Mouse (Mus musculus) heart, embryonic 15.5 days (tissue): ENCODE results near the gene P2ry12. TPM values are rescaled to one million over a fixed set of nuclear protein-coding genes. Genes with fewer than 3 reads are reported as not detected.

ENCODE experiments used
- ATAC-seq: fragments of 200-750 bp; cut with Nextera tagmentation; replicated peaks from 2 replicates; pipeline ENCODE4 v1.8.0; 2017; ENCODE audit warnings: low read depth, moderate TSS enrichment; ENCODE audit not compliant: insufficient number of reproducible peaks, insufficient read depth, low FRiP score
- H3K27ac ChIP-seq: fragments of 300-500 bp; sonication (generic); 2 replicates; pipeline ENCODE4 v1.5.1; 2015; ENCODE audit warnings: mild to moderate bottlenecking, inconsistent platforms
- H3K27me3 ChIP-seq: fragments of 300-500 bp; sonication (generic); 2 replicates; pipeline ENCODE4 v1.6.1; 2015; ENCODE audit warnings: inconsistent platforms
- H3K36me3 ChIP-seq: fragments of 300-500 bp; sonication (generic); 2 replicates; pipeline ENCODE4 v1.6.1; 2015; ENCODE audit warnings: mild to moderate bottlenecking, inconsistent platforms
- H3K4me1 ChIP-seq: fragments of 300-500 bp; sonication (generic); replicated peaks from 2 replicates; pipeline ENCODE4 v1.6.1; 2015; ENCODE audit warnings: inconsistent platforms
- H3K4me2 ChIP-seq: fragments of 300-500 bp; sonication (generic); 2 replicates; pipeline ENCODE4 v1.6.1; 2015; ENCODE audit warnings: inconsistent platforms, mild to moderate bottlenecking, moderate library complexity
- H3K4me3 ChIP-seq: fragments of 300-500 bp; sonication (generic); 2 replicates; pipeline ENCODE4 v1.5.1; 2015; ENCODE audit warnings: mild to moderate bottlenecking, inconsistent platforms
- H3K9ac ChIP-seq: fragments of 300-500 bp; sonication (generic); 2 replicates; pipeline ENCODE4 v1.6.1; 2015; ENCODE audit warnings: mild to moderate bottlenecking, inconsistent platforms
- H3K9me3 ChIP-seq: fragments of 300-500 bp; sonication (generic); replicated peaks from 2 replicates; pipeline ENCODE4 v1.6.1; 2016; ENCODE audit warnings: inconsistent platforms
- WGBS: fragments of 180-500 bp; shearing (Covaris S2); methylation state at CpG from one replicate; pipeline ENCODE4 v1.1.7; 2015; ENCODE audit warnings: mixed read lengths; 5-methylcytosine and 5-hydroxymethylcytosine counted together
- polyA plus RNA-seq: library from polyadenylated mRNA; unstranded; fragments of >200 nt; fragmentation: Nextera tagmentation; extraction: Ambion mirVana; gene quantifications from 2 replicates; pipeline ENCODE4 v1.2.1, GENCODE M21; 2015

Gene P2ry12
- polyA plus RNA-seq, 1 experiment from 2014 or later = 1.2 TPM

DNA sequence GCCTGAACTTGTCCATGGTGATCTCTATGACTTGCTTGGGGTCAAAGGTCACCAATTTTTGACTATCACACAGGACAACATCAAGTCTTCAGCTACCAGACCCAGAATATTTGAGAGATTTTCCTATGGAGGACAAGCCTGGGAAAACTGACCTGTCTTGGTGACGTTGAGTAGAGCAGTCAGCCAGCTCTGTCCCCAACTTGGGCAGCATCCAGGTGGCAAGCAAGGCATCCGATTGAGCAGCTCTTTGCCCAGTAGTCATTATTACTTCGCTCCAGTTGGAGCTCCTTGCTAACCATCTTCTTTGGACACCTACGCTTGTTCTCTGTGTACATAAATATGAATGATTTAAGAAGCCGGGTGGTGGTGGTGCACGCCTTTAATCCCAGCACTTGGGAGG lies 8.1 kb upstream of the P2ry12 start:
- no peak for ATAC-seq
- no peak overlapping the region for H3K4me3 ChIP-seq
- no peak overlapping the region for H3K4me2 ChIP-seq
- no peaks in the 10 kb centered on the region for H3K4me1 ChIP-seq
- H3K9ac ChIP-seq = no peak overlapping the region
- no peaks in the 10 kb centered on the region for H3K27me3 ChIP-seq
- H3K27ac ChIP-seq = no peak overlapping the region
- H3K9me3 ChIP-seq = no peaks in the 10 kb centered on the region
- no peaks in the 10 kb centered on the region for H3K36me3 ChIP-seq
- WGBS = 90% methylated on average over 6 of the region's 6 CpGs

DNA sequence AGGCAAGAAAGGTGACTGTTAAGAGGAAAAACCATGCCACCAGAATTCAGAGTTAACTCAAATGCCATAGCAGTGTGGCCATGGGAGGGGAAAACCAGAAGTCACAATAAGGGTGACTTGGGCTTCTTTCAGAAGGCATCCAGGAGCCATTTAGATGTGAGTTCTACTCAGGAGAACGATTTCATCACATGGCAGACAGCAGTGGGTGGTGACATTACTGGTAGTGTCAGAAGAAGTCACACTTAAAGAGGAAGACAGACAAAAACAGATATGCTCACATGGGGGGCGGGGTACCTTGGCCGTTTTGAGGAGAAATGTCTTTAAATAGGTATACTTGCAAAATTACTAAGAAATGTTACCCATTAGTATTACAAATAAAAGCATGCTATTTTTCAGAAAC lies 1.3 kb upstream of the P2ry12 start:
- no peaks in the 10 kb centered on the region for H3K36me3 ChIP-seq
- WGBS = 72% methylated on average over 3 of the region's 3 CpGs
- H3K4me3 ChIP-seq = no peak overlapping the region
- no peak for ATAC-seq
- no peaks in the 10 kb centered on the region for H3K9me3 ChIP-seq
- no peaks in the 10 kb centered on the region for H3K4me1 ChIP-seq
- no peaks in the 10 kb centered on the region for H3K27me3 ChIP-seq
- H3K9ac ChIP-seq = no peak overlapping the region
- H3K27ac ChIP-seq = no peak overlapping the region
- no peak overlapping the region for H3K4me2 ChIP-seq

DNA sequence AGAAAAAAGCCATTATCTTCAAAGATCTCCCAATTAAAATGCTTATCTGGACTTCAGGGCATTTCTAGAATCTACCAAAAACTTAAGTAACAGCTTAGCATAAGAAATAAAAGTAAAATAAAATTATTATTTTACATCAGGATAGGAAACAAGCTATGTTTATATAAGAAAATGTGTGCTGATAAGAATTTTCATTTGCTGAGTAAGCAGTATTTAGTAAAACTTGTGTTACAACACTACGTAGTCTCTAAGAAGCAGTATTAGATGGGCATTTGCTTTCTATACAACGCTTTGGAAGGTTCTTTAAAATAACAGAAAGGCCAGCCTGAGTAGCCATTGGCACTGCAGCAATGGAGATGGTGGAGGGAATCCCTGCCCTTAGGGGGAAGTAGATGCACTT lies 746 bp upstream of the P2ry12 start:
- no peak for ATAC-seq
- H3K27ac ChIP-seq = no peak overlapping the region
- H3K4me2 ChIP-seq = no peak overlapping the region
- WGBS = 90% methylated on average over 2 of the region's 2 CpGs
- no peaks in the 10 kb centered on the region for H3K27me3 ChIP-seq
- H3K9ac ChIP-seq = no peak overlapping the region
- H3K4me1 ChIP-seq = no peaks in the 10 kb centered on the region
- H3K4me3 ChIP-seq = no peak overlapping the region
- no peaks in the 10 kb centered on the region for H3K9me3 ChIP-seq
- no peaks in the 10 kb centered on the region for H3K36me3 ChIP-seq

DNA sequence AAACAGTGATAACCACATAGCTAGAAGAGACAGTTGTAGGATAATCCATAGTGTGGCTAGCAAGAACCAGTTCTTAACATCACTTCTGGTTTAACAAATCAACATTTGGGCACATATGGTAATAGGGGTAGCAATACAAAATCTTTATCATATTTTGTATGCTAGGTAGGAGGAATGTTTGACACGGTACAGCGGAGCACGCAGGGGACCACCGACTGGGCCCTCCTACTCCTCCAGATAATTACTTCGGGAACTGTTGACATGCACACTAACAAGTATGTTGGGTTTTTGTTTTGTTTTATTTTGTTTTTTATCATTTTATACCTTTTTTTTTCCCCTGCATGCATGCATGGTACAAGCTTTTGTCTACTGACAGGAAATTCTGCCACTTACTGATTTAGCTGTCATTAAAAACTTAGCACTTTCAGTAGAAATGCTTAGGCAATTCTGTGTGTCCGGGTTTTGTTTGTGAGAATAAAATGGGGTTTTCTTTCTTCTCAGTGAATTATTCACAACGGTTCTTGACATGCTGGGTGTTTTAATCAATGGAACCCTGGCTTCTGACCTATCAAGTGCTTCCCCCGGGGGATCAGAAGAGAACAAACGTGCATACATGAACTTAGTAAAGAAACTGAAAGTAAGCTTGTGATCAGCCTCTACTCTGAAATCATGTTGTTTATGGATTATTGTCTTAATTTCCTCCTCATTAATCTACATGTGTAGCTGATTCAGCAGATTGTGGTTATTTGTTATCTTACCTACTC lies 780 bp downstream of the P2ry12 start:
- no peak overlapping the region for H3K27ac ChIP-seq
- WGBS = 85% methylated on average over 9 of the region's 9 CpGs
- H3K4me1 ChIP-seq = no peaks in the 10 kb centered on the region
- H3K4me2 ChIP-seq = no peak overlapping the region
- no peak overlapping the region for H3K9ac ChIP-seq
- no peak overlapping the region for H3K4me3 ChIP-seq
- H3K36me3 ChIP-seq = no peaks in the 10 kb centered on the region
- no peaks in the 10 kb centered on the region for H3K9me3 ChIP-seq
- no peaks in the 10 kb centered on the region for H3K27me3 ChIP-seq
- no peak for ATAC-seq

DNA sequence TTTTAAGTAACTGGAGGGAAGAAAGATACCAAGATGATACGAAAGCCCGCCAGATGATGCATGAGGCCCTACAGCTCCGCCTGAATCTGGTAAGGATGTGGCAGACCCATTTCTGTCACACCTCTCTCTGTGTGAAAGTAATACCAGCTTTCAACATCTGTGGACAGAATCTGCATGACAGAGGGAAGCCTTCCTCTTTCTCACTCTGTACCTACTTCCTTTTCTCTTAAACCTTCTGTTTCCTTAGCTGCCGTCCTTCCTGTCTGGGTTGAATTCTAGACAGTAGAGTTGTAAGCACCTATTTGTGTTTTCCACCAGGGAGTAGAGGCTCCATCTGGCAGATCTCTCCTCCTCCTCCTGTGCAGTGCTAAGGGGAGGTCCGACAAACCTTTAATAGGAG lies 1.9 kb downstream of the P2ry12 start:
- WGBS = 66% methylated on average over 5 of the region's 5 CpGs
- ATAC-seq = no peak

GRCm38 (mm10) chr3:59257740-59258664 lies 4.7 kb downstream of the P2ry12 start:
- Histone ChIP-seq H3K9ac (no peak overlapping the region), H3K4me1 (no peaks in the 10 kb centered on the region), H3K9me3 (no peaks in the 10 kb centered on the region), H3K27me3 (no peaks in the 10 kb centered on the region), H3K4me2 (no peak overlapping the region), H3K4me3 (no peak overlapping the region), H3K27ac (no peak overlapping the region), H3K36me3 (no peaks in the 10 kb centered on the region)
- ATAC-seq = no peak
- WGBS = 81% methylated on average over 20 of the region's 20 CpGs

More for the DNA sequence above, 1.9 kb downstream of the P2ry12 start:
- Histone ChIP-seq H3K4me3 (no peak overlapping the region), H3K4me2 (no peak overlapping the region), H3K9me3 (no peaks in the 10 kb centered on the region), H3K9ac (no peak overlapping the region), H3K36me3 (no peaks in the 10 kb centered on the region), H3K27me3 (no peaks in the 10 kb centered on the region), H3K27ac (no peak overlapping the region), H3K4me1 (no peaks in the 10 kb centered on the region)

DNA sequence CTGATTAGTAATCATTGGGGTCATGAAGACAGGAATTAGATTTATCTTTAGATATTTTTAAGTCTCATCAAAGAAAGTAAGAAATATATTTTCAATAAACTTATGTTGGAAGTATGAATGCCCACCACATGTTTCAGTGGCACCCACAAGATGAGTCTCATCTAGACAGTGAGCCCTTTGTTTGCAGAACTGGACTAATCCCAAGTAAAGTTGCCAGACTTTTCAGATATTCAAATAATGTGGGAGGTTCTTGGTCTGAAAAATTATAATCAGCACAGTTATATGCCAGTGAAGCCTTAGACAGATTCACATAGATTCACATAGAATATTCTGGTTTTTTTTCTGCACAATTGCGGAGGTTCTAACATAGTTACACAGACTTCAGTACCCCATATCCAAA lies 12.2 kb downstream of the P2ry12 start:
- no peak overlapping the region for H3K4me3 ChIP-seq
- no peak overlapping the region for H3K4me2 ChIP-seq
- no peaks in the 10 kb centered on the region for H3K9me3 ChIP-seq
- H3K27ac ChIP-seq = no peak overlapping the region
- H3K36me3 ChIP-seq = no peaks in the 10 kb centered on the region
- H3K27me3 ChIP-seq = no peaks in the 10 kb centered on the region
- ATAC-seq = no peak
- H3K9ac ChIP-seq = no peak overlapping the region
- no peaks in the 10 kb centered on the region for H3K4me1 ChIP-seq
- WGBS = 92% methylated on average over 1 of the region's 1 CpGs

GRCm38 (mm10) chr3:59248031-59248430 lies 14.6 kb downstream of the P2ry12 start:
- H3K9ac ChIP-seq = no peak overlapping the region
- no peaks in the 10 kb centered on the region for H3K9me3 ChIP-seq
- no peaks in the 10 kb centered on the region for H3K36me3 ChIP-seq
- H3K27me3 ChIP-seq = no peaks in the 10 kb centered on the region
- 79% methylated on average over 6 of the region's 6 CpGs for WGBS
- no peak overlapping the region for H3K4me3 ChIP-seq
- H3K4me2 ChIP-seq = no peak overlapping the region
- no peak for ATAC-seq
- peaks cover 7% of the 10 kb centered on the region for H3K4me1 ChIP-seq
- no peak overlapping the region for H3K27ac ChIP-seq

DNA sequence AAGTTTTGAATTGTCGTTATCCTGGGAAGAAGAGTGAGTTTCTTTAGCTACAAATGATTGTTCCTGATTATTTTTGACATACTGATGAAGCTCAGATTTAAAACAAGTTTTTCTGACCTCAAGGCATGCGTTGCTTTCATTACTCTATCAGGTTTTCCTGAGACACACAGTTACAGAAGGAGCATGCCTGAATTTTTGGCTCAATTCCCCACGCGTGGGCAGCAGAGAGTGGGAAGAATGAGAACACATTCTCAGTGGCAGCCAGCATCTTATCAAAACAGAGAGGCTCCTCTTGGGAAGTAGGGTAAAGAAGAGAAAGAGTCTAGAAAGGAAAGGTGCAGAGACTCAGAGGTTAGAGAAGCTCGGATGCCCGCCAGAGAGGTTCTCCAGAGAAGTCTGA lies 19.3 kb downstream of the P2ry12 start:
- Histone ChIP-seq H3K36me3 (no peaks in the 10 kb centered on the region), H3K4me3 (no peak overlapping the region), H3K9me3 (no peaks in the 10 kb centered on the region), H3K9ac (no peak overlapping the region), H3K27me3 (no peaks in the 10 kb centered on the region), H3K27ac (no peak overlapping the region), H3K4me1 (peaks cover 9% of the 10 kb centered on the region), H3K4me2 (no peak overlapping the region)
- 45% methylated on average over 6 of the region's 6 CpGs for WGBS
- ATAC-seq = no peak

DNA sequence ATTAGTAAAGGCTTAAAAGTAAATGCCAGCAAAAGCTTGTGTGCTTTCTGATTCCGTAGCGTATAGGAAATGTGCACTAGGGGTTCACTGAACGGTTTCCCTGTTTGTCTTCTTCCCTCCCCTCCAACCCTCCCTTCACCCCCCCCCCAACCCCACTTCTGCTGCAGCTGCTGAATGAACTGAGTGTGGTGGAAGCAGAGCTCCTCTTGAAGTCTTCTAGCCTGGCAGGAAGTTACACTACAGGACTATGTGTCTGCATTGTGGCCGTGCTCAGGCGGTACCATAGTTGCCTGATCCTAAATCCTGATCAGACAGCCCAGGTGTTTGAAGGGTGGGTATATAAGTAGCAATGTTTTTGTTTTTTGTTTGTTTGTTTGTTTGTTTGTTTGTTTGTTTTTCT lies 27.8 kb downstream of the P2ry12 start:
- no peaks in the 10 kb centered on the region for H3K36me3 ChIP-seq
- no peaks in the 10 kb centered on the region for H3K9me3 ChIP-seq
- no peak for ATAC-seq
- H3K4me3 ChIP-seq = no peak overlapping the region
- H3K27me3 ChIP-seq = no peaks in the 10 kb centered on the region
- H3K4me2 ChIP-seq = no peak overlapping the region
- WGBS = 72% methylated on average over 5 of the region's 5 CpGs
- H3K4me1 ChIP-seq = 0 out of 2 replicates have a peak, but pooled peaks cover 3% of the 10 kb centered on the region
- H3K9ac ChIP-seq = no peak overlapping the region
- no peak overlapping the region for H3K27ac ChIP-seq

DNA sequence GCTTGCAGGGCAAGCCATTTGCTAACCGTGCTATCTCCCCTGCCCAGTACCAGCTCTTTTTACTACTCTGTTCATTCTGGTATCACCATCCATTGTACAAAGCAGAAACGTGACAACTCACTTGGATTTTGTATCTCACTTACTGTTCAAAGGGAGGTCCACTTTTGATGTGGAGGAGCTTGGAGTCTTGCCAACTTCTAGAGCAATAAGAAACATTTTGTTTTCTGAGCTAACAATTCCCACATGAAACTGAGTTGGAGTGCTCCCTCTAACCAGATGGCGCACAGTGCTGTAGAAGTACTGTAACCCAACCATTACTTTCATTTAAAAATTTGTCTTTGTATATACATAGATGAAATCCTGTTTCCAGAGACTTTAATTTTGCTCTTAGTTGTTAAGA lies 31.8 kb downstream of the P2ry12 start:
- Histone ChIP-seq H3K4me2 (no peak overlapping the region), H3K27ac (no peak overlapping the region), H3K36me3 (no peaks in the 10 kb centered on the region), H3K27me3 (no peaks in the 10 kb centered on the region), H3K4me3 (no peak overlapping the region), H3K4me1 (peaks cover 12% of the 10 kb centered on the region), H3K9me3 (no peaks in the 10 kb centered on the region), H3K9ac (no peak overlapping the region)
- ATAC-seq = no peak; the same call in 1 of the 2 replicates
- whole genome bisulfite sequencing = 56% methylated on average over 3 of the region's 3 CpGs
